Mouse (Mus musculus) embryonic stem cell, embryonic (primary cell): ENCODE data around the gene Cyp2c23.

Experiments used
- CTCF ChIA-PET, 4 experiments: fragments of 300-600 bp in 2 of 4; fragments of 350-600 bp in 2 of 4; sonication (Branson Sonifier 250); formaldehyde crosslinking; loops; one replicate each; lab custom pipeline; 2022; ENCODE audit warnings: inconsistent platforms in 2 of 4; lab: Charles Lee
- POLR2A ChIA-PET, 4 experiments: fragments of 300-600 bp in 2 of 4; fragments of 350-600 bp in 2 of 4; sonication (Branson Sonifier 250); formaldehyde crosslinking; loops; one replicate each; lab custom pipeline; 2022; ENCODE audit warnings: antibody characterized with exemption in 4 of 4, inconsistent platforms in 1 of 4; lab: Charles Lee

The Cyp2c23 gene

DNA sequence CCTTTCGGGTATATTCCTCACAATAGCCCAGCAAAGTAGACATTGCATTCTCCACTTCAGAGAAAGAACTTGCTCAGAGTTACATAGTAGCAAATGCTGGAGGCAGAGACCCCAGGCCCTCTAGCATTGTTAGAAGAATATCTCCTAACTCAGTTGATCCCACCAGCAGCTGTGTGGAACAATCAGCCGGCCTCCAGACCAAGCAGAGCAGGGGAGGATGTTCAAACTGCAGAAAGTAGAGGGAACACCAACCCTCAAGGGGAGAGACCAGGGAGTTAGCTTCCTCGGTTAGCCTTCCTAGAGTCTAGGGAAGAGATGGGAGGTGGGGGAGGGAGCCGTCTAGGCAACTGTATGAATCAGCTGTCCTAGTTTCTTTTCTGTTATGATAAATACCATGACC, 36.5 kb downstream of the Cyp2c23 start:
- CTCF ChIA-PET, result no interaction called here
- POLR2A ChIA-PET, result no interaction called here

DNA sequence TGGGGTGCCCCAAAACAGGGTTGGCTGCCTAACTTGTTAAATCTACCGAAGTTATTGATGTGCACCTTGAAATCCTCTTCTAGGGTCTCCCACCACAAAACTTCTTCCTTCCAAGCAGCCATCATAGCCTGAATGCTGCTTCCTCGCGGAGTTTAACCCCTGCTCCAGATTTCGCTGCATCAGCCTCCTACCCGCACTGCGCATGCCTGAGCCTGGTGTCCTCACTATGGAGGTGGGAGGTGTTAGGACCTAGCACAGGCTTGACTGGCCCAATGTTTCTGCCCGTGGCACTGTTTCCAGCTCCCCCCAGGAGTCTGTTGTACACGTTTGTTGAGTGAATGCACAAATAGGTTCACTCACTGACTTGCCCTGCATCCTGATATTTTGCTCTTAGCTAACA, 38.6 kb downstream of the Cyp2c23 start:
- ChIA-PET CTCF (interaction anchor here in 2 of 4 experiments (0.6 to 0.7 kb wide), 2 partner anchors 29 to 665 kb away, joined by 3 read pairs; no protein-coding TSS in a partner anchor), POLR2A (interaction anchor here in 2 of 4 experiments (1.0 to 1.5 kb wide), 2 partner anchors 11 to 14 kb away, joined by 3 to 6 read pairs; no protein-coding TSS in a partner anchor)

DNA sequence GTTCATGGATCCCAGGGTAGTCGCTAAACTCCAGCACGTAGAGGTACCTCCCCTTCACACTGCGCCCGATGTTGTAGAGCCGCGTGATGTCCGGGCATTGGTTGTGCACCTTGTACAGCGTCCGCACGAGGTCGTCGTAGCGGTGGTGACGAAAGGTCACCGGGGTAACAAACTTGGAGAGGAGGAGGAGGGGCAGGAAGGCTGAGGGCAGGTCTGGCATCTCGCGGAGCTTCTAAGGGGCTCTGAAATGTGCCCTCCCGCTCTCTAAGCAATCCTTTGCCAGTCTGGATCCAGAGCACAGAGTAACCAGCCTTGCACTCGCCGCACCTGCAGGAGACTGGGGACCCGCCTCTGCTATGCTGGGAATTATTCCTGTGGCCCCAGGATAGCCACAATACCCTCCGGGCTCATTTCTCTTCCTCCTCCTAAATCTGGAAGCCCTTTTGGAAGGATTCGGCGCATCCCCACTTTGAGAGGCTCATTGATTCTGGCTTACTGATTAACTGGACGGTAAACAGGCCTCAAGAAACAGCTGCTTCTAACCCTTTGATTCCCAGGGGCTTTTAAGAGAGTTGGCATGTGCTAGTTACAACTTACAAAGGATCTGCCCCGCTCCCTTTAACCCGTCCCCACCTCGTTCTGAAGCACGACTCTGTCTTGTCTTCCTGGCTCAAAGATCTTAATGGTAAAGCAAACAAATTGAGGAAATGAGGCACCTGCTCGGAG, 42.8 kb downstream of the Cyp2c23 start, which contains the start of gene Cpn1:
Cpn1 (minus strand) TSS at position 488 of the 726 bp plus-strand sequence.
- ChIA-PET CTCF (interaction anchor here in 2 of 4 experiments (0.6 to 1.6 kb wide), 3 partner anchors 15 to 169 kb away, joined by 3 read pairs; no protein-coding TSS in a partner anchor), POLR2A (interaction anchor here in 2 of 4 experiments (0.9 to 2.6 kb wide), 5 partner anchors 10 to 149 kb away, joined by 3 to 16 read pairs (median 3); partner anchors contain the start of gene Chuk (in 1 of the 2))

DNA sequence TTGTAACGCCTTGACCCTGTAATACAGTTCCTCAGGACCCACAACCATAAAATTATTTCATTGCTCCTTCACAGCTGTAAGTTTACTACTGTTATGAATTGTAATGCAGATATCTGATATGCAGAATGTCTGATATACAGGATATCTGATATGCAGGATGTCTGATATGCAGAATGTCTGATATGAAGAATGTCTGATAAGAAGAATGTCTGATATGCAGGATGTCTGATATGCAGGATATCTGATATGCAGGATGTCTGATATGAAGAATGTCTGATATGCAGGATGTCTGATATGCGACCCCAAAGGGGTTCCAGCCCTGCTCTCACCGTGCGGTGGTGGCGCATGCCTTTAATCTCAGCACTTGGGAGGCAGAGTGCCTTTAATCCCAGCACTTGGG, 47.0 kb downstream of the Cyp2c23 start:
- POLR2A ChIA-PET, result interaction anchor here in 1 of 4 experiments (1.1 kb wide), 2 partner anchors 10 to 24 kb away, joined by 3 to 4 read pairs; no protein-coding TSS in a partner anchor
- CTCF ChIA-PET, result no interaction called here

DNA sequence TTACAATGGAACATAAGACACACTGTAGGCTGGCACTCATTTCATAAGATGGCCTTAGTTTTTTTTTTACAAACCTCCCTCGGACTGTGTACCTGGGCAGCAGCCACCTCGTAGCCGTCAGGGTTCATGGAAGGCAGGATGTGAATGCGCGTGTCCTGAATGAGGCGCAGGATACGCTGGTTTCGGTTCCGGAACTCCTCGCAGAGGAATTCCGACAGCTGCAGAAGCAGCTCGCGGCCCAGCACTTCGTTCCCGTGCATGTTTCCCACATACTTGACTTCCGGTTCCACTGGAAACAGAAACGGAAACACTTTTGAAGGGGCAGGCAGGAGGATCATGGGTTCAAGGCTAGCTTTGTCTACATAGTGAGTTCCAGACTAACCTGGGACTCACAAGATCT, 48.3 kb downstream of the Cyp2c23 start:
- CTCF ChIA-PET, result no interaction called here

DNA sequence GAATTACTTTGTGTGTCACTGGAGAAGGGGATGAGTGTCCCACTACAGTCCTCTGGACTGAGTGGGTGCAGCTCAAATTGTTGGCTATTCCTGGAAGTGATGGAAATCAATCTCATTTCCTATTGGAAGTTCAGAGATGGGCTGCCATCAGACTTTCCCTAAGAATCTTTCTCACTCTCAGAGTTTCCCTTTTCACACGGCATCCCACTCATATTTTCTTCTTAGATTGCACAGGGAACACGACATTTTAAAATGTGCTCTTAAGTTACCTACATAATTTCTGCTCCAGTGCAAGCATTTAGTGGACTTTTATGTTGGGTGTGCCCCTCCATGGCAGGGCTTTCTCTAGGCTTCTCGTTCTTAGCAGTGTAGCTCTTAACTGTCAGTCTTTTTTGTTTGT, 51.2 kb downstream of the Cyp2c23 start:
- CTCF ChIA-PET, result interaction anchor here in 1 of 4 experiments (0.8 kb wide), 1 partner anchor 17 kb away, joined by 3 read pairs; no protein-coding TSS in a partner anchor

More for the DNA sequence above, 48.3 kb downstream of the Cyp2c23 start:
- POLR2A ChIA-PET, result interaction anchor here in 2 of 4 experiments (0.6 to 1.3 kb wide), 3 partner anchors 9 to 41 kb away, joined by 3 to 4 read pairs (median 3); no protein-coding TSS in a partner anchor

DNA sequence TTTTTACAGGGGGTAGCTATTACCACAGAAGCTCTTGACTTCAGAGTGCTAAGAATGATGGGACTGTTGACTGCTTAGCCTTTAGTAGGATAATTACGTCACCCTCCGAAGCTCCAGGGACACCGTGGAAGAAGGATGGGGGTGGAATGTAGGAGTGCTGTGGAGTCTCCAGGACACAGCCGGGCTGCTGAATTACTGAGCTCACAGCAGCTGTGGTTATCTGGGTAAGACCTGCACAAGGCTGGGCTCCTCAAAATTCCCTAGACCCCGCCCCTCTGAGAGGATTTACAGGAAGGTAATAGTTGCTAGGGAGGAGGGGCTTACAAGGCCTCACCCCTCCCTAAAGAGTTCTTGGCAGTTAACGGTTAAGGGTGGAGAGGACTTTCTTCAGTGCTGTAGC, 52.3 kb downstream of the Cyp2c23 start:
- CTCF ChIA-PET, result interaction anchor here in 2 of 4 experiments (0.7 to 1.2 kb wide), 3 partner anchors 15 to 224 kb away, joined by 3 to 4 read pairs (median 3); partner anchors contain the start of genes Cox15 (in 1 of the 2) and Cutc (in 1 of the 2)
- POLR2A ChIA-PET, result interaction anchor here in 3 of 4 experiments (0.6 to 2.3 kb wide), 10 partner anchors 9 to 135 kb away, joined by 3 to 16 read pairs (median 4); partner anchors contain the start of genes Chuk (in 1 of the 3) and Cpn1 (in 1 of the 3)

More for the DNA sequence above, 51.2 kb downstream of the Cyp2c23 start:
- POLR2A ChIA-PET, result interaction anchor here in 1 of 4 experiments (0.7 to 1.4 kb wide), 2 partner anchors 87 to 1198 kb away, joined by 3 read pairs; partner anchors contain the start of gene Hps1

DNA sequence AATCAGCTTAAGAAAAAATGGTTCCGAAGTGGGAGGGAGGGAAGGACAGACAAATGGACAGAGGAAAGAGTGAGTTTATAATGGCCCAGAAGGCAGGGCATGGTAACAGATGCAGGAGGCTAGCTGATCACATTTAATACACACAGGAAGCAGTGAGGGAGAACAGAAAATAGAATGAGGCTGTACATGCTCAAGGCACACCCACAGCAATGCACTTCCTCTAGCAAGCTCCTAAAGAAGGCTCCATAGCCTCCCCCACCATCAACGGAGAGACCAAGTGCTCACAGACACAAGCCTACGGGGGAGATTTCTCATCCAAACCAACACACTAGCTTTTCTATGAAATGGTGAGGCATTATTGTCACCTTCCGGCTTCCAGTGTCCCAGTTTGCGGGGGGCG, 54.8 kb downstream of the Cyp2c23 start:
- POLR2A ChIA-PET, result interaction anchor here in 2 of 4 experiments (1.0 to 2.0 kb wide), 3 partner anchors 10 to 172 kb away, joined by 3 to 5 read pairs (median 3); no protein-coding TSS in a partner anchor
- CTCF ChIA-PET, result no interaction called here

DNA sequence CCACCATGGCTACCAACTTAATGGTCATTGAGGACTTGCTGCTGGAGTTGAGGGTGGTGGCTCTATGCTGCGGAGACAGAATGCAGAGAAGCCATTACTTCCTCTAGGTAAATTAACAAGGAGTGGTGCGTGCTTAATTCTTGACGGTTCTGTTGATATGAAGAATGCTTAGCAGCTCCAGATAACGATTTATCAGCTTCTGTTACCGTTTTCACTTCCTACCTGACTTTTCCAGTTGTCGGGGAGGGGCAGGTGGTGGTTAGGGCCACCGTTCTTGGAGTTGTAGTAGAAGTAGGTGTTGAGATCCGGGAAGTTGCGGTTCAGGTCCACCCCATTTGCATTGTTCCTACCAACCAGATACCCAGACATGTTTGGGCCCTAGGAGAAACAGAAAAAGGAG, 55.3 kb downstream of the Cyp2c23 start:
- POLR2A ChIA-PET, result interaction anchor here in 2 of 4 experiments (1.0 to 2.0 kb wide), 4 partner anchors 10 to 172 kb away, joined by 3 to 5 read pairs (median 3); no protein-coding TSS in a partner anchor
- CTCF ChIA-PET, result interaction anchor here in 2 of 4 experiments (0.9 to 3.3 kb wide), 2 partner anchors 11 to 13 kb away, joined by 3 to 16 read pairs; no protein-coding TSS in a partner anchor

DNA sequence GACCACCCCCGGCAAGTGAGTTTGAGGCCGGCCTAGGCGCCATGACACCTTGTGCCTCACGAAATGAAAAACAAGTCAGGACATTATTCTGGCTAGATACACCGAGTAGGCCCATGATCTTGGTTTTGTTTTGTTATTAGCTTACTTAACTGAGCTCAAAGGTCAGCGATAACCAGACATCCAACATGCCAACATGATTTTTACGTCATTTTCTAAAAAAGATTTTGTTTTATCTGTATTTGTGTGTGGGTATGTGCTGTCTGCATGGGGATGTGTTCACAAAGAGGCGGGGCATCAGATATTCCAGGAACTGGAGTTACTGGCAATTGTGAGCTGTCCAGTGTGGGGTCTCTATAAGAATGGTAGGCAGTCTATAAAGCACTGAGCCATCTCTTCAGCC, 56.9 kb downstream of the Cyp2c23 start:
- POLR2A ChIA-PET, result interaction anchor here in 3 of 4 experiments (0.8 to 1.6 kb wide), 8 partner anchors 9 to 452 kb away, joined by 3 to 5 read pairs (median 3); no protein-coding TSS in a partner anchor
- CTCF ChIA-PET, result interaction anchor here in 3 of 4 experiments (0.6 to 3.3 kb wide), 8 partner anchors 9 to 176 kb away, joined by 3 to 16 read pairs (median 4); no protein-coding TSS in a partner anchor

DNA sequence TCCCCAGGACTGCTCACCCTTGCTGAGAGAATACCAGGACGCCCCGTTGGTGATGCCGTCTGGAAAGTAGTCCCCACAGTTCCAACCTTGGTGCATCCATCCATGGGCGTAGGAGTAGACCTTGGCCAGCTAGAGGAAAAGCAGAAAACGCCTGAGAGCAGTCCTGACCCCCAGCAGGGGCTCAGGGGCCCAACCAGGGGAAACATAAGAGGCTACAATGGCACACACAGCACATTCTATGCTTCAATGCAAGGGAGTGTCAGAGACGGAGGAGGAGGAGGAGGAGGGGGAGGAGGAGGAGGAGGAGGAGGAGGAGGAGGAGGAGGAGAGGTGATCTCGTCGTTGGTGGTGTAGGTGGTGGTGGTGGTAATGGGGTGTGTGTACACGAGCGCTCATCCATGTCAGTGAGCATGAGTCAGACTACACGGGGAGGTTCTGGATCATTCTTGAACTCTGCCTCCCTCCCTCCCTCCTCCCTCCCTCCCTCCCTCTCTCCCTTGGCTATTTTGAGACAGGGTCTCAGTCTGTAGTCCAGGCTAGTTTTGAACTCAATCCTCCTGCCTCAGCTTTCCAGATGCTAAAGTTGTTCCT, 60.5 kb downstream of the Cyp2c23 start:
- CTCF ChIA-PET, result interaction anchor here in 3 of 4 experiments (0.6 to 1.2 kb wide), 3 partner anchors 15 to 177 kb away, joined by 3 to 7 read pairs (median 5); partner anchors contain the start of gene Bloc1s2 (in 1 of the 3)
- POLR2A ChIA-PET, result no interaction called here

DNA sequence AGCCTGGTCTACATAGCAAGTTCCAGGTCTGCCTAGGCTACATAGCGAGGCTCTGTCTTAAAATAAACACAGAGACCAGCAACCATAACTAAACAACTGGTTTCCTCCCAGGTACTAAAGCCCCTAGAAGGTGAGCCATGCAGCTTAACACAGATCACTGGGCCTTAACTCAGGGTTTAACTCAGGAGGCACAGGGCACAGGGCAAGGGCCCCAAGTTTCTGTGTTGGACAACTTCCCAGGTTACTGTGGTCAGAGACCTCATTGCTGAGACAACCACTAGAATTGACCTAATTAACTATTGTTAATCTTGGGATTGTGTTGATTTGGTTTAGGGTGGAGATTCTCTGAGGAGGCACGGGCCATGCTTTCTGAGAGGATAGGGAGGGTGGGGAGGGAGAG, 62.5 kb downstream of the Cyp2c23 start:
- ChIA-PET CTCF (no interaction called here), POLR2A (interaction anchor here in 1 of 4 experiments (1.1 kb wide), 1 partner anchor 14 kb away, joined by 4 read pairs; no protein-coding TSS in a partner anchor)

DNA sequence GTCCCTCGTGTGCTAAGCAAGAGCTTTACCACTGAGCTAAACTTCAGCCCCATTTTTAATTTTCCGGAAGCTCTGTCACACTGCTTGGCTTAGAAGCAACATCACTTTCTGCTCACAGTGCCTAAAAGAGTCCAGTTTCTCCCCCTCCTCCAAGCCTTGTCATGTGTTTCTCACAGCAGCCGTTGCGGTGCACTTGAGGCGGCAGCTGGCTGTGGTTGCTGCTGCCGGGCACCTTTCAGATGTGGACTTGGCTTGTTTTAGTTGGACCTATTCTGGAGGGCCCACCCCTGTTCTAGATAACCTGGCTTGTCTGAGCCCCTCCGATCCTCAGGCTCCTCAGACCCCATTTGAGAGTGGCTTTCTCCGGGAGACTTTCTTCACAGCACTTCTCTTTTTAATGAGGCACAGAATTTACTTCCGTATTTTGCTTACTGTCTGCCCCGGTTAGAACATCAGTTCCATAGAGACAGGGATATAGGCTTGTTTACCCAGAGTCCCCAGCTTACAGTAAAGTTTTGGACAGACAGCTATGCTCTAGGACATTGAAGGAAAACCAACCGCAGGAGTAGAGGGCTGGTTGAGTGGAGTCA, 63.4 kb downstream of the Cyp2c23 start:
- CTCF ChIA-PET, result interaction anchor here in 1 of 4 experiments (0.5 kb wide), 1 partner anchor 1420 kb away, joined by 4 read pairs; no protein-coding TSS in a partner anchor
- POLR2A ChIA-PET, result interaction anchor here in 2 of 4 experiments (0.6 to 1.1 kb wide), 2 partner anchors 15 to 176 kb away, joined by 3 to 4 read pairs; no protein-coding TSS in a partner anchor

DNA sequence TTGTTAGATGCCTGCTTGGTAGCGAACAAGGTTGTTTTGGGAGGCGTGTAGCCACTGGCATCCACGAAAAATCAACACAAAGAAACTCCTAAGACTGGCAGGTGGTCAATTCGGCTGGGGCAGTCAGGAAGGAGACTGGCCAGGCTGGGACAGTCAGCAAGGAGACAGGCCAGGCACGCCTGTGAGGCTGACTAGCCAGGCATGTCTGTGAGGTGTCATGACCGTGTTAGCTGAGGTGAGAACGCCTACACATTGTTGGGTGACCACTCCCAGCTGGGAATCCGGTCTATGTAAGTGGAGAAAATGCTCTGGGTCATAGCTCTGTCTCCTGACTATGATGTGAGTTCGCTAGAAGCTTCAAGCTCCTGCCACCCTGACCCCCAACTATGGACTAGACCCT, 66.2 kb downstream of the Cyp2c23 start:
- ChIA-PET POLR2A (interaction anchor here in 1 of 4 experiments (1.0 to 1.5 kb wide), 3 partner anchors 9 to 24 kb away, joined by 3 to 4 read pairs (median 3); no protein-coding TSS in a partner anchor), CTCF (interaction anchor here in 2 of 4 experiments (1.0 to 4.3 kb wide), 7 partner anchors 9 to 202 kb away, joined by 3 to 16 read pairs (median 3); no protein-coding TSS in a partner anchor)

DNA sequence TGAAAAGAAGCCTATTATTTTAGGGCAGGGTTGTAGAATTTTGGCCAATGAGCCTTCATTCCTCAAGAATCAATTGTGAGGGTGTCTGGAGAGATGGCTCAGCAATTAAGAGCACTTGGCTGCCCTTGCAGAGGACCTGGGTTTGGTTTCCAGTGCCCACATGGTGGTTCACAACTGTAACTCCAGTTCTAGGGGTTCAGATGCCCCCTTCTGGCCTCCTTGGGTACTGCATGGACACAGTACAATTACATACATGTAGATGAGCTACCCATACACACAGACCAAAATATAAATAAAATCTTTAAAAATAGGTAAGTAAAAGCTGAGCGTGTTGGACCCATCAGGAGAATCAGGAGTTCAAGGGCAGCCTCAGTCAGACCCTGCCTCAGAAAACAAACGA, 67.8 kb downstream of the Cyp2c23 start:
- ChIA-PET CTCF (interaction anchor here (0.5 to 4.3 kb wide), 39 partner anchors 8 to 363 kb away, joined by 3 to 19 read pairs (median 4); partner anchors contain the start of genes Cox15 (in 2 of the 4), Cutc (in 2 of the 4) and Cpn1 (in 1 of the 4)), POLR2A (interaction anchor here in 2 of 4 experiments (0.6 to 1.4 kb wide), 5 partner anchors 10 to 414 kb away, joined by 3 to 5 read pairs (median 4); no protein-coding TSS in a partner anchor)

DNA sequence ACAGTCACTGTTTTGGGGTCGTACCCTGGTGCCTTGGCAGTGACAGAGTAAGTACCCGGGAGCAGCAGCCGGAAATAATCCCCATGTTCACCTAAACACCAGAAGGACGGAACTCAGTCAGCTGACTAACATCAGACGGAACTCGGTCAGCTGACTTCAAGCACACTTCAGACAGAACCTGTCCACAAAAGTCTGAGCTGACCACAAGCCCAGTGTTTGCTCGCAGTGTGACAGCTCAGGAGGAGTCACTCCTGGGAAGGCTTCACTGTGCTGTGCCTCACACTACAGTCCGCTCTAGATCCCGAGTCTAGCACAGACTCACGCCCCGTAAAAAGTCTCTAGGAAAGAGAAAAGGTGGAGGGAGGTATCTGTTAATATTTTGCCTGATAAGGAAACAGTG, 69.0 kb downstream of the Cyp2c23 start:
- ChIA-PET CTCF (interaction anchor here (0.5 to 4.3 kb wide), 21 partner anchors 11 to 226 kb away, joined by 3 to 19 read pairs (median 4); partner anchors contain the start of genes Chuk (in 1 of the 4), Cox15 (in 1 of the 4) and Cutc (in 1 of the 4)), POLR2A (interaction anchor here in 1 of 4 experiments (0.8 kb wide), 1 partner anchor 458 kb away, joined by 4 read pairs; no protein-coding TSS in a partner anchor)

DNA sequence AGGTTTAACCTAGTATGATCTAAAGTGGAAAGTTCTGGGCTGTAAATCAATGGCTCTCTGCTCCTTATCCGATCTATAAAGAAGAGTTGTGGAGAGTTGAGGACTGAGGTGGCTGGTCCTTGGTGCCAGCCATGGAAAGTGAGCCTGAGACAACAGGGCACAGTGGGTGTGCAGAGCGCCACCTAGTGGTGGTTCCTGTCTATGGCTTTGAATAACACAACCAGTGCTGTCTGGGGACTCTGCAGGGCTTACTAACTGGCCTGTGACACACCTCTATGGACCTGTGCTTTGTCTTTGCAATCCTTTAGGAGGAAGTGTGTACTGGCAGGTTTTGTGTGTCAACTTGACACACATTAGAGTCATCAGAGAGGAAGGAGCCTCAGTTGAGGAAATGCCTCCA, 69.8 kb downstream of the Cyp2c23 start:
- CTCF ChIA-PET, result interaction anchor here (0.5 to 4.3 kb wide), 34 partner anchors 10 to 1581 kb away, joined by 3 to 16 read pairs (median 4); partner anchors contain the start of genes Chuk (in 1 of the 4), Cox15 (in 1 of the 4) and Cutc (in 1 of the 4)
- POLR2A ChIA-PET, result no interaction called here
